Mouse (Mus musculus): ENCODE measurements around the gene Ubl7. TPM values are rescaled to one million over a fixed set of nuclear protein-coding genes. Genes with fewer than 3 reads are reported as not detected.

Gene Ubl7
- polyA plus RNA-seq, 1 experiment, result 88.7 TPM

DNA sequence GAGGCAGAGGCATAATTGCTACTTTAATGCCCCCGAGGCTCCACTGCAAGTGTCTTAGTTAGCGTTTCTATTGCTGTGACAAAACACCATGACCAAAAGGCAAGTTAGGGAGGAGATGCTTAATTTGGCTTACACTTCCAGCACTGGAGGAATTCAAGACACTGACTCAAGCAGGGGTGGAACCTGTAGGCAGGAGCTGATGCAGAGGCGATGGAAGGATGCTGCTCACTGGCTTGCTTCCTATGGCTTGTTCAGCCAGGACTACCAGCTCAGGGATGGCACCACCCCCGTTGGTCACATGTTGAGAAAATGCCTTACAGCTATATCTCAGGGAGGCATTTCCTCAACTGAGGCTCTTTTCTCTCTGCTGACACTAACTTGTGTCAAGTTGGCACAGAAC is 8.6 kb upstream of the Ubl7 start:
- no peak for TF ChIP-seq GATA1 (IDR thresholded peaks at IDR 0.05; ENCODE audit: low read length)

DNA sequence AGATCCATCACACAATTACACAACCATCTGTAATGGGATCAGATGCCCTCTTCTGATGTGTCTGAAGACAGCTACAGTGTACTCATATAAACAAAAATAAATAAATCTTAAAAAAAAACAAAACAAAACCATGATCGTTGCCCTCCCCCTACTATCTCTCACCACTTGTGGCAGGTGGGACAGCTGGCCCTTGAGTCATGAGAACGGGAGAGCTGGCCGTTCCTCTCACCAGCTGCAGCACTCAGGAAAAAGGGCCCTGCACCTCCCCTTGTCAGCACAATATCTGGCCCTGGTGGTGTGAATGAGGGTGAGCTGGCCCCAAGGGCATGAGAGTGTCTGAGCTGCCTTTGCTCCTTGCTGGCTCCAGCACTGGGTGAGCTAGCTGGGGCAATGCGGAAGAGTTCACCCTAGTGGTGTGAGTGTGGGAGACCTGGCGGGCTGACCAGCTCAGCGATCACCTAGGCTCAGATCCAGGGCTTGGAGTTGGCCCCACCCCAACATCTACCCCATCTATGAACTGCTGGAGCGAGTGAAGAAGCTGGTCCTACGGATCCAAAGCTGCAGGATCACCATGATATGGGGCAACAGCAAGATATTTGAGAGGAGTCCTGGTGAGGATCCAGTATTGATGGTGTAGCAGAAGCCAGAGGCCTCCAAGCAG is 7.1 kb upstream of the Ubl7 start:
- no peak for TF ChIP-seq GATA1 (IDR thresholded peaks at IDR 0.05; ENCODE audit: low read length)

DNA sequence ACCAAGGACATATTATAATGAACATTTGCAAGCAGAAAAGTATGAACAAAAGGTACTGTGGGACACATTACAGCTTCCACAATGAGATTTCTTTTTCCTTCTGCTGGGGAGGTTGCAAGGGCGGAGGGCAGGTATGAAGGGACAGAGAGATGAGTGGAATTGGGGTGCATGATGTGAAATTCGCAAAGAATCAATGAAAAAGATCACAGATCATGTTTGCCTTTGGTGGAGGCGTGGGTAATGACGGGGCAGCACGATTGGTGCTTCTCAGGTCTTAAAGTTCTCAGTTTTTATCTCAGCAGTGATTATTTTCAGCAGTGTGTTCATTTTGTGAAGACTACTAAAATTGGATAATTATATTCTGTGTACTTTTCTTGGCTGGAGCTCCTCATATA is 6.5 kb upstream of the Ubl7 start:
- TF ChIP-seq GATA1 (IDR thresholded peaks at IDR 0.05; ENCODE audit: low read length), result no peak

DNA sequence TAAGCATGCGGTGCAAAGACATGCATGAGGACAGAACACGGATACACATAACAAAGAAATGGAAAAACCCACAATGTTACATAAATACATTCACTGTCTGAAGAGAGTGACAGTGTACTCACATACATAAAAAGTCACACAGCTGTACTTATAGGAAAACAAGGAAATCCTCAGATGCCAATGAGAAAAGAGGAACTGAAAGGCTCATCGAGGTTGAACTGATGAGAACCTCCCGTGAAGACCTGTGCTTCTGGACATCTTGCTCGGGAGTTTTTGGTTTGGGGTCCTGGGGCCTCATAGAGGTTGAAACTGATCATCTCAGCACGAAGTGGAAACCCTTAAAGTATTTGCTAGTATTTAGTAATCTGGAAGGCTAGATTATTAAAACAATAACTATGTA is 3.6 kb upstream of the Ubl7 start:
- TF ChIP-seq GATA1 (IDR thresholded peaks at IDR 0.05; ENCODE audit: low read length), result no peak

DNA sequence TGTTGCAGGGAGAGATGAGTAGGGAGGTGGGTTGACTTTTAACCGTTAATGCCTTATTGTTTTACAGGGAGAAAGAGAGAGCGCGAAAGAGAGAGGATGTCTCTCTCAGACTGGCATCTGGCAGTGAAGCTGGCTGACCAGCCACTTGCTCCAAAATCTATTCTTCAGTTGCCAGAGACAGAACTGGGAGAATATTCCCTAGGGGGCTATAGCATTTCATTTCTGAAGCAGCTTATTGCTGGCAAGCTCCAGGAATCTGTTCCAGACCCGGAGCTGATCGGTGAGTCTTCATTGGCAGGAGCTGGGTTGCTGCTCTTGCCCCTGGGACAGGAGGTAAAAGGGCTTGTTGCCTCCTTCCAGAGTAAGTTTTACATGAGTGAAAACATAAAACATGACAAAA is 1.8 kb downstream of the Ubl7 start:
- no peak for TF ChIP-seq GATA1 (IDR thresholded peaks at IDR 0.05; ENCODE audit: low read length)

DNA sequence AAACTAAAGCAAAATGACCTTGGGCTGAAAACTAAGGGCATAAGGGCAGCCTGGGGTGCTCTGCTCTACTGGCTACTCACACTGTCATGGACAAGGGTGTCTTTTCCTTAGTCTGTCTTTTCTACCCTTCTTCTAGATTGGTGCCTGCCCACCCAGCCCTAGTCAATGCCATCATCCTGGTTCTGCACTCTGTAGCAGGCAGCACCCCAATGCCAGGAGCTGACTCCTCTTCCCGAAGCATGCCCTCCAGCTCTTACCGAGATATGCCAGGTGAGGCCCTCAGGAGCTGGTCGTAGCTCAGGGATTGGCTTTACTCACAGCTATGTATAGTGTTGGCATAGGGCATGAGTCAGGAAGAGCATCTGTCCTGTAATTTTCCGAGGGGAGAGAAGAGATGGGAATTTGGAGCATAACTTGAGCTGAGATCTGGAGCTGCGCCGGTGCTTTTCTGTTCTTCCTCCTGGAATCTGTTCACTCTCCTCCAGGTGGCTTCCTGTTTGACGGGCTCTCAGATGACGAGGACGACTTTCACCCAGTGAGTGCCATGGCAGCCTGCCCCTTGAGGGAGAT is 10.8 kb downstream of the Ubl7 start:
- TF ChIP-seq GATA1 (IDR thresholded peaks at IDR 0.05; ENCODE audit: low read length), result no peak

GRCm38 (mm10) chr9:57922381-57922780 is 11.6 kb downstream of the Ubl7 start:
- TF ChIP-seq GATA1 (IDR thresholded peaks at IDR 0.05; ENCODE audit: low read length), result no peak

- no peak for TF ChIP-seq GATA1 (IDR thresholded peaks at IDR 0.05; ENCODE audit: low read length)
These were observed 12.3 kb downstream of the Ubl7 start for GRCm38 (mm10) chr9:57923046-57923445.

DNA sequence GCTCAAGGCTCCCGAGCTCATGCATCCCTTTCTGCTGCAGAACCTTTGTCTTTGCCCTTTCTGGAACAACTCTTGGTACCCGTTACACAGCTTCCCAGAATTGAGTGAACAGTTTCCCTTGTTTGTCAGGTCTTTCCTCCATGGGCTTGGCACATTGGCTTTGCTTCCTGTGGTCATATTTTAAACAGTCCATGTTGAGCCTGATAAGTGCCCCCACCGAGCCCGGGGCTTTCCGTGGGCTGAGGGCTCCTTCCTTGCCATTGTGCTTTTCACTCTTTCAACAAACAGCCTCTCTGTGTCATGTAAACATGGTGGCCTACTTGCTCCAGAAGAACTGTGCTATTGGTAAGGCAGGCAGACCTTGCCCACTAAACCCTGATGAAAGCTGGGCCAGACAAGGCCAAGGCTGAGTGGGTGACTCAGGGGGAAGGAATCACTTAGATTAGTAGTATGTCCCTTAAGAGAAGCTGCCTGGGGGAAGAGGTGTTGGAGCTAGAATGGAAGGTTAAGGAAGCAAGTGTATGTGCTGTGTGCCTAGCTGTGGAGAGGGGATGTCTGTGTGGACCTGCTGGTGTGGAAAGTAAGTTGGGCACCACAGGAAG is 20.5 kb downstream of the Ubl7 start:
- no peak for TF ChIP-seq GATA1 (IDR thresholded peaks at IDR 0.05; ENCODE audit: low read length)

DNA sequence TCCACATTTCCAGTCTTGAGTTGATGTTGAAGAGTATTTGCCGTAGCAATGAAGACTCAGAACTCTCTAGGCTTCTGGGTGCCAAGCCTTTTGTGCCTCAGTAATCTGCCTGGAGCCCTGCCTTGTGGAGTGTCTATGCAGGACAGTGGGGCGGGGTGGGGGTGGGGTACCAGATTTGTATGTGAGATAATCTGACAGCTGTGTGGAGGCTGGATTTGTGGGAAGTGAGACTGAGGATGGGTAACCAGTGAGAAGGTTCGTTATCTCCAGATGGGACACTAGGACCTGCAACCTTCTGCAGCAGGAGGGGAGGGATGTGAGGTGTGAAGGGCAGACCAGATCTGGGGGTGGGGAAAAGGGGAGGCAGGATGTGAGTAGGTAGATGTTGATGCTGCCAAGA is 21.5 kb downstream of the Ubl7 start:
- TF ChIP-seq GATA1 (IDR thresholded peaks at IDR 0.05; ENCODE audit: low read length), result no peak

DNA sequence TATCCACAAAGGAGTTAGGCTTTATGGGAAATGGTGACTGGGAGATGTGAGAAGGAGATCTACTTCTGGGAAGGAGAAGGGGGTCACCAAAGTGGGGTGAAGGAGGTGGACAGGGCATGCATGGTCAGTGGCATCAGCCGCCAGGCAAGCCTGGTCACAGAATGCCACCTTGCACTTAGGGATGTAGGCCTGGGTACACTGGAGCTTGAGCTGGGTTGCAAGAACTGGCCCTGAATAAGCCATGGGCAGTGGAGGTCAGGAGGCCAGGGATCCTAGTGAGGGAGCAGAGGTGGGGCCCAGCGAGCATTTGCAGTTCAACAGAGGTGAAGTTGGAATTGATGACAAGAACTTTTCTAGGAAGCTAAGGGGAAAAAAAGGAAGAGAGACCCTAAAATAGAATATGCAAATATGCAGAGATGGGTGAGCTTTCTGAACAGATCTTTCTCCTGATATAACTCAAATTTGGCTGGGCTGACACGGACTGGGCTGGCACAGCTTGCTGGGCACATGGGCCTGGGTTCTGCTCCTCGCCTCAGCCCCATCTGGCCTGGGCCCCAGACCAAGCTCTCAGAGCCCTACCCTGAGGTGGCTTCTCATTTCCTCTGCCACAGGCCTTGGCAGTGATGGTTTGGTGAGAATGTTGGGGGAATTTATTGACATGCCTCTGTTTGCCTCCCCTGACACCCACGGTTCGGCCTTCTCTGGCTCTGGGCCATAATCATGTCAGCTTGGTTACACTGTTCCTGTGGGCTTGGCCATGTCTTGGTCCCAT is 22.2 kb downstream of the Ubl7 start:
- TF ChIP-seq GATA1 (IDR thresholded peaks at IDR 0.05; ENCODE audit: low read length), result no peak

DNA sequence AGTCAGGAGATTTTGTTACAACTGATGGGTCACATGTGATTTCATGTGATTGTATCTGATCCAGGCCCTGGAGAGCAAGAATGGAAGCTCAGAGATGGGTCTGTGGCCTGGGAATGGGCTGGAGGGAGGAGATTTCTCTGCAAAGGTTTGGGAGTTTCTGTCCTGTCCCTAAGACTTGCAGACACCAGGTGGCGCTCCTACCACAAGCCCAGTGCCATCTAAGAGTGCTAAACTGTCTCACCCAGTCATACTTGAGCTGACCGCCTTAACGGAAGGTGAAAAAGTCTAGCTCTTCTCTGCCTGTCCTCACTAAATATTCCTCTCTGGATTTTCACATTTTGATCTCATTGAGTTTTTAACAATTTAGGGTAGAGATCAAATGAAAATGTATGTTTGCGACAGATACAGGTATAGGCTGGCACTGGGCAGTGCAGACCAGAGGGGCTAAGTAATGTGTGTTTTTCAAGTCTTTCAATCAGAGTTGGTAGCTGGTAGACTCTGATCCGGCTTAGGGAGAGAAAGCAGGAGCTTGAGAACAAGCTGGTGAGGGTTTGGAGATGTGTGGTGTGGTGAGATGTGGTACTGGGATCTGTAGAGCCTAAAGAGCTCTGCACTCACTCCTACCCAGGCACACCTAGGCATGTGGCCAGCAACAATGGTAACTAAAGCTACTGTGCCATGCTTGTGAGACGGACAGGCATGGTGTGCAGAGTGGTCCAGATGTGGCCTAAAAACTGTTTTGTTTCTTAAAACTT is 25.1 kb downstream of the Ubl7 start:
- no peak for TF ChIP-seq GATA1 (IDR thresholded peaks at IDR 0.05; ENCODE audit: low read length)

DNA sequence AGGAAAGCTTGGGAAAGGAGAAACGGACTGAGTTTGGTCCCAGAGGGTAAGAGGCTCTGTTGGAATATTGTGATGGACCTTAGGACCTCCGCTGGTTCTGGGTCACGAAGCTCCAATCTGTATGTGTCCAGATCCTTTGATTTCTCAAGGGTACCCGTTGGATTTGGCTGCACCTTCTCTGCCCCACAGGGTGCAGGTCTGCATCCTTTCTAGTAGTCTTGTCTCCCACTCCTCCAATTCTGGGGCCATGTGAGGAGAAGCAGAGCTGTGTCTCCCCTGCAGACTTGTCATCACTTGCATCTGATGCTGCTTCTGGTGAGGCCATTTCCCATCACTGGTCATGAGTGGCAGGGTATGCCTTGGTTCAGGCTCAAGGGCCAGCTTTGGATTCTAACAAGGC is 26.4 kb downstream of the Ubl7 start:
- TF ChIP-seq GATA1 (IDR thresholded peaks at IDR 0.05; ENCODE audit: low read length), result no peak

GRCm38 (mm10) chr9:57937651-57938050 is 26.9 kb downstream of the Ubl7 start:
- no peak for TF ChIP-seq GATA1 (IDR thresholded peaks at IDR 0.05; ENCODE audit: low read length)

DNA sequence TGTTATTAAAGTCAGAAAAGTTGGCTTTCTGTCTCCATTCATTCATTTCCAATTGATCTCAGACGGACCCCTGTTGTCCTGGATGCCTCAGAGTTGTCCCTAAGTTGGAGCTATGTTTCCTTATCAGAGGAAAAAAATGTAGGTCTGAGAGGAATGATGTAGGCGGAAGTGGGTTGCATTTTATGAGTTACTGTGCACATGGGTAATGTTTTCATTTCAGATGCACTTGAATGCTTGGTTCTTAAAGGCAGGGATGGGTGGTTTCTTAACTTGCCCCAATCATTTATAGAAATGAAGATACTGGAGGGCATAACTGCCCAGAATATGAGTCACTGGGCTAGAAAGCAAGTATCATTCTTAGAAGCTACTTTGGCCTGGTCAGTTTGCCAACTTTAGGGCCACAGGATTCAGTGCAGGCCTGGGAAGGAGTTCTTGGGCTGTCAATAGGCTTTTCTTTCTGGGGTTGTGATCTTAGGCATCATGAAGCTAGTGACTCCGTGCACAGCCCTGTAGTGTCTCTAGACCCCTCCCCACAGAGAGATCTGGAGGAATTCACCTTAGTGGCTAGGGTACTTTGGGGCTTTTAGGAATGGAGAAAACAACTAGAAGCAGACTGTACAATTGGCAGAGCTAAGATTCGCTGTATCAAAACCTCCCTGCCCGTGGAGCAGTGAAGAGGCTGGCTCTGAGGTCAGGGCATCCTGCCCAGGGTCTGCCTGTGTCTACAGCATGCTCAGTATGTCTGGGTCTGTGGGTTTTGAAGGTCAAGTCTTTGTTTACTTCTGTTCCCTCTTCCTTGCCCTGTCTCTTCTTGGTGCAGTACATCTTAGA is 27.7 kb downstream of the Ubl7 start:
- no peak for TF ChIP-seq GATA1 (IDR thresholded peaks at IDR 0.05; ENCODE audit: low read length)
